Comparison of ENCODE assay signal across 7 mouse cellular contexts in the genomic region with DNA sequence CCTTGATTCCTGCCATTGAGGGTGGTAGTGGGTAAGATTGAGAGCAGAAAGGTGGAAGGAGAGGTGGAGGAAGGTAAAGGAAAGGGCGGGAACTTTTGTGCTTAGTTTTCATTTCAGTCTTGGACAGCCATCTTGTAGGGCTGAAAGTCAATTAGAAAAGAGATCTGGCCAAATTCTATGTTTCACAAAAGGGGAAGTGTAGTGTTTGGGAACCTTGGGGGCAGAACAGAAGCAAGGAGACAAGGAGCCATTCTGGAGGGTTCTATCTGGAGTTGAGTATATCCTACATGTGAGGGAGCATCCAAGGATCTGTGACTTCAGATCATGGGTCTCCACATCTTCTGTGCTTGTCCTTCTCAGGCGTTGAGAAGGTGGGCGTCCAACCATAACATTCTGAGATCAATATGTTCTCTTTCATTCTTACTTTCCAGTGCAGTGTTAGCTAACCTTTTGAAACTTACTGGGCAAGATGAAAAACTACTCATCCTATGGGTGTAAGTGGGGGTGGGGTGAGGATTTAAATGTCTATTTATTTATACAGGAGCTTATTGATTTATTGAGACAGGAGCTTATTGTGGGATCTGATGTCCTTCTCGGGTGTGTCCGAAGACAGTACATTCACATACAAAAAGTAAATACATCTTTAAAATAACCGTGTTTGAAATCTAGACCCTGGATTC. TPM values are rescaled to one million over a fixed set of nuclear protein-coding genes. Genes with fewer than 3 reads are reported as not detected.
DNase-seq lines count a peak whose midpoint lies in the region; ATAC-seq and TF ChIP-seq lines count a peak whose summit lies in the region.

No protein-coding gene starts in this region.

- peak overlapping the region; percentile 97 for H3K27ac ChIP-seq in embryonic facial prominence, embryonic 13.5 days
- peak overlapping the region; percentile 99 for H3K27ac ChIP-seq in intestine, embryonic 16.5 days (ENCODE audit: low read length)
- peak overlapping the region; percentile 99 for H3K27ac ChIP-seq in small intestine, adult 2 months (ENCODE audit: insufficient read depth, low read depth, low read length)

- H3K4me3 ChIP-seq in megakaryocyte, embryonic 14.5 days (replicated peaks) = peak overlapping the region; percentile 99
- H3K4me3 ChIP-seq in embryonic facial prominence, embryonic 13.5 days = peak overlapping the region; percentile 97
- H3K4me3 ChIP-seq in intestine, embryonic 16.5 days (ENCODE audit: low read length) = peak overlapping the region; percentile 95
- peak overlapping the region; percentile 70 for H3K4me3 ChIP-seq in small intestine, adult 2 months (ENCODE audit: low read depth, low read length)

- H3K27me3 ChIP-seq in megakaryocyte, embryonic 14.5 days (replicated peaks) = no peaks in the 10 kb centered on the region
- H3K27me3 ChIP-seq in embryonic facial prominence, embryonic 13.5 days = no peaks in the 10 kb centered on the region
- H3K27me3 ChIP-seq in intestine, embryonic 16.5 days (replicated peaks; ENCODE audit: control insufficient read depth, insufficient read depth, low read length) = no peaks in the 10 kb centered on the region
- H3K27me3 ChIP-seq in small intestine, adult 2 months (ENCODE audit: control insufficient read depth, insufficient read depth, low read length) = no peaks in the 10 kb centered on the region

- peak overlapping the region; percentile 67 for H3K4me2 ChIP-seq in embryonic facial prominence, embryonic 13.5 days
- peak overlapping the region; percentile 49 for H3K4me2 ChIP-seq in intestine, embryonic 16.5 days (ENCODE audit: low read depth, low read length)

- DNase-seq in spleen, postnatal 14 days (ENCODE audit: low spot score in 2 of 2) = no peak
- no peak for DNase-seq in frontal cortex, postnatal 25 days (ENCODE audit: low spot score in 2 of 2)

- peak overlapping the region; percentile 99 for H3K9ac ChIP-seq in embryonic facial prominence, embryonic 13.5 days
- H3K9ac ChIP-seq in intestine, embryonic 16.5 days (ENCODE audit: low read depth, low read length) = peak overlapping the region; percentile 96

- peaks cover 45% of the 10 kb centered on the region for H3K4me1 ChIP-seq in megakaryocyte, embryonic 14.5 days
- peaks cover 26% of the 10 kb centered on the region for H3K4me1 ChIP-seq in embryonic facial prominence, embryonic 13.5 days
- peaks cover 13% of the 10 kb centered on the region for H3K4me1 ChIP-seq in intestine, embryonic 16.5 days (ENCODE audit: control insufficient read depth, insufficient read depth, low read length)
- peaks cover 11% of the 10 kb centered on the region; the same call in 1 of the 2 replicates for H3K4me1 ChIP-seq in small intestine, adult 2 months (ENCODE audit: control insufficient read depth, insufficient read depth, insufficient read length, low read length)

- 55% methylated on average over 6 of the region's 6 CpGs for WGBS in embryonic facial prominence, embryonic 13.5 days
- WGBS in intestine, embryonic 16.5 days = 43% methylated on average over 6 of the region's 6 CpGs
- WGBS in small intestine, adult 2 months = 29% methylated on average over 6 of the region's 6 CpGs

- H3K9me3 ChIP-seq in megakaryocyte, embryonic 14.5 days = no peaks in the 10 kb centered on the region
- no peaks in the 10 kb centered on the region for H3K9me3 ChIP-seq in embryonic facial prominence, embryonic 13.5 days
- no peaks in the 10 kb centered on the region for H3K9me3 ChIP-seq in intestine, embryonic 16.5 days (ENCODE audit: control insufficient read depth, low read length)

- no peak for TF ChIP-seq POLR2A in small intestine, adult 2 months (IDR thresholded peaks at IDR 0.05; ENCODE audit: low read depth, low read length)

- no peak for TF ChIP-seq CTCF in small intestine, adult 2 months (IDR thresholded peaks at IDR 0.05; ENCODE audit: extremely low read depth, insufficient read length, insufficient replicate concordance, low read depth, low read length)

- peaks cover 7% of the 10 kb centered on the region for H3K36me3 ChIP-seq in megakaryocyte, embryonic 14.5 days (replicated peaks; ENCODE audit: low read length)
- H3K36me3 ChIP-seq in embryonic facial prominence, embryonic 13.5 days = no peaks in the 10 kb centered on the region
- no peaks in the 10 kb centered on the region for H3K36me3 ChIP-seq in intestine, embryonic 16.5 days (ENCODE audit: control insufficient read depth, insufficient read depth, low read length)
- no peaks in the 10 kb centered on the region for H3K36me3 ChIP-seq in small intestine, adult 2 months (ENCODE audit: control insufficient read depth, insufficient read depth, low read length)

- ATAC-seq in megakaryocyte, adult 5-6 weeks (ENCODE audit: poor library complexity, severe bottlenecking) = no peak
- ATAC-seq in embryonic facial prominence, embryonic 13.5 days (ENCODE audit: insufficient number of reproducible peaks, insufficient read depth, low FRiP score, low TSS enrichment, low read depth) = peak; percentile 12; the same call in 1 of the 2 replicates
- ATAC-seq in intestine, embryonic 16.5 days = no peak

RNA-seq across cellular contexts. Expression of gene Dnajb6, which starts 0.5 kb away (rescaled TPM):
- polyA plus RNA-seq in megakaryocyte, embryonic 14.5 days (2012; ENCODE audit: insufficient read depth, low replicate concordance) = 175 and 336 TPM in 2 replicates
- total RNA-seq in megakaryocyte, adult 5-6 weeks (2015) = 141 and 161 TPM in 2 replicates
- 157 and 169 TPM in 2 replicates for total RNA-seq in megakaryocyte, adult 5-6 weeks (2017)
- 156 and 157 TPM in 2 replicates for polyA plus RNA-seq in embryonic facial prominence, embryonic 13.5 days (2015; fragmentation: Nextera tagmentation; extraction: Ambion mirVana)
- 103 and 109 TPM in 2 replicates for polyA plus RNA-seq in intestine, embryonic 16.5 days (2015; fragmentation: Nextera tagmentation; extraction: Ambion mirVana)
- 8.4 and 21.7 TPM in 2 replicates for polyA plus RNA-seq in small intestine, adult 2 months (2012; rRNA removed)

RNA-seq across cellular contexts. Expression of gene Gm5129, which starts 0.8 kb away (rescaled TPM):
- polyA plus RNA-seq in megakaryocyte, embryonic 14.5 days (2012; ENCODE audit: insufficient read depth, low replicate concordance) = 1.3 TPM in 1 of 2 replicates, not detected in the other
- 6.0 and 6.2 TPM in 2 replicates for total RNA-seq in megakaryocyte, adult 5-6 weeks (2015)
- 4.4 TPM in 1 of 2 replicates, not detected in the other for total RNA-seq in megakaryocyte, adult 5-6 weeks (2017)
- polyA plus RNA-seq in embryonic facial prominence, embryonic 13.5 days (2015; fragmentation: Nextera tagmentation; extraction: Ambion mirVana) = not detected in 2 replicates
- polyA plus RNA-seq in intestine, embryonic 16.5 days (2015; fragmentation: Nextera tagmentation; extraction: Ambion mirVana) = not detected in 2 replicates
- not detected in 2 replicates for polyA plus RNA-seq in small intestine, adult 2 months (2012; rRNA removed)
